Mouse (Mus musculus): ENCODE results near the gene Eefsec. TPM values are rescaled to one million over a fixed set of nuclear protein-coding genes. Genes with fewer than 3 reads are reported as not detected.

Gene Eefsec
- total and polyA plus RNA-seq, 3 experiments, result 27.5 to 378 (median 40.7) TPM

DNA sequence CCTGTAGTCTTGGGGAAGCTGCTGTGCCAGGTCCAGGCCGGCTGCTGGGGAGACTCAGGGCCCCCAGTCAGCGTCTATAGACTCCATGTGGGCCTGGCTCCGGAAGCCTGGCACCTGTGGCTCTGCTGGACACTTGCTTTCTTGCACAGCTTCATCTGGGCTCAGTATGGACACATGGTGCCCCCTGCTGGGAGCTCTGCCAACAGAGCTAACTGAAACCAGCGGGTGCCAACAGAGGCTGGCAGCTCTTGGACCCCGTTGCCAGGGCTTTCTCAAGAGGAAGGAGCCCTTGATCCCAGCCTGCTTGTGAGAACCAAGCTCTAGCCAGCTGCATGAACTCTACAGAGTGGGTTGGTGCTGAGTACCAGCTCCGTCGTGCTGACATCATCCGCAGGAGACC, 40.6 kb upstream of the Eefsec start:
- no peaks in the 10 kb centered on the region for H3K27me3 ChIP-seq (ENCODE audit: control insufficient read depth in 1 of 2, insufficient read depth in 2 of 2, low read length in 2 of 2)
- no peak for DNase-seq (ENCODE audit: low read depth, low spot score)
- no peaks in the 10 kb centered on the region; the same call in 1 of the 2 replicates for H3K79me2 ChIP-seq (ENCODE audit: control insufficient read depth, insufficient read depth, low read length, poor library complexity)
- H3K9ac ChIP-seq (ENCODE audit: control insufficient read depth, low read depth, low read length, poor library complexity, severe bottlenecking), result no peak overlapping the region
- H3K36me3 ChIP-seq (ENCODE audit: control insufficient read depth in 1 of 2, insufficient read depth in 2 of 2, low read length in 2 of 2), result peaks cover 3 to 16% of the 10 kb centered on the region in 2 experiments
- no peak overlapping the region for H3K4me3 ChIP-seq (ENCODE audit: control insufficient read depth in 1 of 2, insufficient read depth in 1 of 2, low read depth in 2 of 2, low read length in 2 of 2)
- H3K9me3 ChIP-seq (replicated peaks; ENCODE audit: insufficient read depth, low read length), result no peaks in the 10 kb centered on the region
- TF ChIP-seq NELFE (IDR thresholded peaks at IDR 0.05; ENCODE audit: low read depth, low read length), result no peak
- no peak for TF ChIP-seq BHLHE40 (IDR thresholded peaks at IDR 0.05; ENCODE audit: borderline replicate concordance, low read depth, low read length)
- TF ChIP-seq NRF1 (IDR thresholded peaks at IDR 0.05; ENCODE audit: insufficient read depth, low read depth, low read length, poor library complexity, severe bottlenecking), result no peak
- no peak for TF ChIP-seq USF1 (IDR thresholded peaks at IDR 0.05; ENCODE audit: low read depth, low read length)
- no peak for TF ChIP-seq UBTF (IDR thresholded peaks at IDR 0.05; ENCODE audit: borderline replicate concordance, insufficient read depth, low read depth, low read length)
- no peak for TF ChIP-seq EP300 (IDR thresholded peaks at IDR 0.05; ENCODE audit: low read depth in 1 of 2, low read length in 2 of 2)
- TF ChIP-seq POLR2A (IDR thresholded peaks at IDR 0.05; ENCODE audit: control insufficient read depth in 1 of 2, insufficient read depth in 1 of 2, low read depth in 1 of 2, low read length in 2 of 2, poor library complexity in 1 of 2), result no peak
- no peak for TF ChIP-seq ZKSCAN1 (IDR thresholded peaks at IDR 0.05; ENCODE audit: low read depth, low read length)
- peak; percentile 44 for TF ChIP-seq SMC3 (IDR thresholded peaks at IDR 0.05; ENCODE audit: low read depth, low read length)
- peak; percentile 18; the same call in 1 of the 2 replicates for TF ChIP-seq ZC3H11A (IDR thresholded peaks at IDR 0.05; ENCODE audit: low read depth, low read length)
- TF ChIP-seq MAZ (IDR thresholded peaks at IDR 0.05; ENCODE audit: low read depth, low read length), result no peak
- no peak for TF ChIP-seq GATA1 (IDR thresholded peaks at IDR 0.05; ENCODE audit: low read depth, low read length)
- TF ChIP-seq CTCF (IDR thresholded peaks at IDR 0.05 in 2 of 3, conservative IDR thresholded peaks at IDR 0.05 in 1 of 3; ENCODE audit: control insufficient read depth in 1 of 3, insufficient read depth in 1 of 3, low read depth in 2 of 3, low read length in 3 of 3, poor library complexity in 1 of 3, severe bottlenecking in 1 of 3), result peak in 2 of 3 experiments; percentile 43 to 58; a peak in 5 of 6 replicates
- no peak for TF ChIP-seq RCOR1 (IDR thresholded peaks at IDR 0.05; ENCODE audit: low read depth, low read length)
- TF ChIP-seq RAD21 (IDR thresholded peaks at IDR 0.05; ENCODE audit: low read depth, low read length), result peak; percentile 40
- TF ChIP-seq MEF2A (IDR thresholded peaks at IDR 0.05; ENCODE audit: extremely low read depth, insufficient replicate concordance, low read depth, low read length, poor library complexity, severe bottlenecking), result no peak
- no peak overlapping the region for H3K27ac ChIP-seq (ENCODE audit: control insufficient read depth, low read depth, low read length)
- H3K4me1 ChIP-seq (ENCODE audit: control insufficient read depth in 1 of 2, insufficient read depth in 2 of 2, low read length in 2 of 2), result peaks cover 0 to 2% of the 10 kb centered on the region in 2 experiments; a peak in 2 of 4 replicates

DNA sequence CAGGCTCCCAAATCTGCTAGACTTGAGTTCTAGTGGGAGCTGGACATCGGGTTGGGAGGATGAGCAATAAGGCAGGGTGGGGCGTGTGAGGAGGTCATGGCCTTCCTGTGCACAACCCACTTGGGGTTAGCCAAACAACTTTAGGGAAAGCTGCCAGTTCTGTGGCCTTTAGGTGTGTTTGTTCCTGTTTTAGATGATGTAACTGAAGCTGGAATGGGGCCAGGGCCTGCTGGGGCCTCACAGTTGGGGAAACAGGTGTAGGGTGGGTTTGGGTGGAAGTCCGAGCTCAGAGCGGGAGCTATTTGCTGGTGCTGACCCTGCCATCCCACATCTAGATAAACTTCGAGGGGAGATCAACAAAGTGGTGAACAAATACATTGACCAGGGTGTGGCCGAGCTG, 39.0 kb upstream of the Eefsec start:
- Histone ChIP-seq H3K9me3 (replicated peaks; ENCODE audit: insufficient read depth, low read length) (no peaks in the 10 kb centered on the region), H3K27me3 (ENCODE audit: control insufficient read depth in 1 of 2, insufficient read depth in 2 of 2, low read length in 2 of 2) (no peaks in the 10 kb centered on the region), H3K4me3 (ENCODE audit: control insufficient read depth in 1 of 2, insufficient read depth in 1 of 2, low read depth in 2 of 2, low read length in 2 of 2) (no peak overlapping the region), H3K27ac (ENCODE audit: control insufficient read depth, low read depth, low read length) (no peak overlapping the region), H3K9ac (ENCODE audit: control insufficient read depth, low read depth, low read length, poor library complexity, severe bottlenecking) (no peak overlapping the region), H3K79me2 (ENCODE audit: control insufficient read depth, insufficient read depth, low read length, poor library complexity) (no peaks in the 10 kb centered on the region; the same call in 1 of the 2 replicates), H3K36me3 (ENCODE audit: control insufficient read depth in 1 of 2, insufficient read depth in 2 of 2, low read length in 2 of 2) (peaks cover 3 to 15% of the 10 kb centered on the region in 2 experiments), H3K4me1 (ENCODE audit: control insufficient read depth in 1 of 2, insufficient read depth in 2 of 2, low read length in 2 of 2) (peaks cover 0 to 2% of the 10 kb centered on the region in 2 experiments; a peak in 2 of 4 replicates)
- TF ChIP-seq EP300 (IDR thresholded peaks at IDR 0.05; ENCODE audit: low read depth in 1 of 2, low read length in 2 of 2) (no peak), ETS1 (IDR thresholded peaks at IDR 0.05; ENCODE audit: low read depth, low read length) (peak; percentile 48)
- DNase-seq (ENCODE audit: low read depth, low spot score), result peak; percentile 35
